Mouse (Mus musculus): ENCODE data around the gene Atxn7l1. TPM values are rescaled to one million over a fixed set of nuclear protein-coding genes. Genes with fewer than 3 reads are reported as not detected.

Gene Atxn7l1
- polyA plus RNA-seq, 1 experiment from 2014 or later = 21.3 TPM

DNA sequence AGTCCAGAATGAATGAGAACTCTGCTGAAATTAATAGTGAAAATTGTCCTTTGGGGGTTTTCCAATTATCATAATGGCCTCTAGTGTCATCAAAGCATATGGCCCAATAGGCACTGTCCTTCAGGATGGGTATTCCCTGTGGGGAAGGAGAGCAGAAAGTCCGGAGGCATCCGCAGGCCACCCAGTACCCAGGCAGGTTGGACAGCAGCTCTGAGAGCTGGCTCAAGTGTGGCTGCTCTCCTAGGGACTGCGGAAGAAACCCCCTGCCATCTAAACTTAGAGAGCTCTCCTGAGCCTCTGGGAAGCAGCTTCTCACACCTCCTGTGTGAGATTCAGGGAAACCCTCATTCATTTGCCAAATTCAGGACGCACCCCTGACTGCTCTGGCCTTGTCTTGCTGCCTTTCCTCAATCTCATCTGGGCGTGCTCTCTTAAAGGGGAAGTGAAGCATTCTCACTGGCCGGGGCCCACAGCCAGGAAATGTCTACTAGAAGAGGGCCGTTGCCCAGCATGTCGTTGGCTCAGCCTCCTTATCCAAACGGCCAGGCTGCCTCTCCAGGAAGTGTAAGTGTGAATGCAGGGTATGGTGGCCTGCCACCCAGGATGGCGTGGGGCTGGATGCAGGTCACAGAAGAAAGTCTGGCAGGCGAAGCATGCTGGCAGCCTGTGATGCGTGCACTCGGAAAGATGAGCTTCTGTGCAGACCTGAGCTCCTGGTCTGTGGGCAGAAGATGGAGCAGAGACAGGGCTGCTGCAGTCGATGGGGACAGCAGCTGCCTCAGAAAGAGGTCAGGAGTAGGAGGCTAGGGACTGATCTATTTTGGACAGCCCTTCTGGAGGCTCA, 166.6 kb downstream of the Atxn7l1 start:
- H3K27ac ChIP-seq (ENCODE audit: low read depth, low read length) = no peak overlapping the region
- no peak overlapping the region for H3K9ac ChIP-seq (ENCODE audit: low read length)
- H3K4me2 ChIP-seq (ENCODE audit: low read depth) = no peak overlapping the region
- no peaks in the 10 kb centered on the region for H3K27me3 ChIP-seq (ENCODE audit: control insufficient read depth, insufficient read depth, low read length)
- H3K4me1 ChIP-seq (ENCODE audit: control insufficient read depth, insufficient read depth, low read length) = no peaks in the 10 kb centered on the region; the same call in 1 of the 2 replicates
- 27% methylated on average over 14 of the region's 14 CpGs for WGBS
- ATAC-seq (ENCODE audit: insufficient read depth, low FRiP score, low TSS enrichment) (no peak), DNase-seq (ENCODE audit: low spot score) (peak; percentile 40)
- H3K9me3 ChIP-seq (ENCODE audit: control insufficient read depth, low read length) = no peaks in the 10 kb centered on the region
- no peak overlapping the region for H3K4me3 ChIP-seq (ENCODE audit: low read depth, low read length)
- no peaks in the 10 kb centered on the region for H3K36me3 ChIP-seq (ENCODE audit: control insufficient read depth, insufficient read depth, low read length)

DNA sequence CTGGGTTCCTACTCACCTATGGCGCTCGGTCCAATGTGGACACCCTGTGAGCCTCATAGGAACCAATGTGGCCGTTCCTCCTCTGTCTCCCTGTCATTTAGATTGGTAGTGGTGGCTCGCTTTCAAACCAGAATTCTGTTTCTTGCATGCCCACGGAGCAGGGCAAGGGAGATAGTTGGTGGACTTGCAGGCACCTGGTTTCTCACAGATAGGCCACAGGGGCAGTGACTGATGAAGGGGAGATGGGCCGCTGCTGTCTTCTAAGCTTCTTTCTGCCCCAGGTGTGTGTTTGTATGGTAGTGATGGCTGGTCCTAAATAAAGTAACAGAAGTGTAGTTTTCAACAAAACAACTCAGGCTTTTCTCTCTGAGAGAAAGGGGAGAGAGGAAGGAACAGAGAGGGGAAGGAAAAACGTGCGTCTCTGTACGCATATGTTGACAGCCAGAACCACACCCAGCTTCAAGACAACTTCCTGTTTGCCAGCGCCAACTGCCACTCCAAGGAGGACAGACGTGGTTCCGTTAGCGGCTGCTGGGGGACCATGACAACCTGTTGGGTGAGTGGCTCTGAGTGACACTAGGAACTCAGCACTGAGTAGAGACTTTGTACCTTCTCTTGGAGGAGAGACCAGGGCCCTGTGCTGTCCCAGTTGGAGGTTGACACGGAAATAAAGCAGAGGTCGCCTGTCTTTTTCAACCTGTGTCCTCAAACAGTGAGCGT, 167.6 kb downstream of the Atxn7l1 start:
- ATAC-seq (ENCODE audit: insufficient read depth, low FRiP score, low TSS enrichment) (no peak), DNase-seq (ENCODE audit: low spot score) (no peak)
- H3K9ac ChIP-seq (ENCODE audit: low read length) = no peak overlapping the region
- H3K27me3 ChIP-seq (ENCODE audit: control insufficient read depth, insufficient read depth, low read length) = no peaks in the 10 kb centered on the region
- H3K4me3 ChIP-seq (ENCODE audit: low read depth, low read length) = no peak overlapping the region
- no peaks in the 10 kb centered on the region for H3K36me3 ChIP-seq (ENCODE audit: control insufficient read depth, insufficient read depth, low read length)
- no peaks in the 10 kb centered on the region for H3K9me3 ChIP-seq (ENCODE audit: control insufficient read depth, low read length)
- WGBS = 83% methylated on average over 16 of the region's 16 CpGs
- H3K4me2 ChIP-seq (ENCODE audit: low read depth) = no peak overlapping the region
- H3K27ac ChIP-seq (ENCODE audit: low read depth, low read length) = no peak overlapping the region
- no peaks in the 10 kb centered on the region; the same call in 1 of the 2 replicates for H3K4me1 ChIP-seq (ENCODE audit: control insufficient read depth, insufficient read depth, low read length)

DNA sequence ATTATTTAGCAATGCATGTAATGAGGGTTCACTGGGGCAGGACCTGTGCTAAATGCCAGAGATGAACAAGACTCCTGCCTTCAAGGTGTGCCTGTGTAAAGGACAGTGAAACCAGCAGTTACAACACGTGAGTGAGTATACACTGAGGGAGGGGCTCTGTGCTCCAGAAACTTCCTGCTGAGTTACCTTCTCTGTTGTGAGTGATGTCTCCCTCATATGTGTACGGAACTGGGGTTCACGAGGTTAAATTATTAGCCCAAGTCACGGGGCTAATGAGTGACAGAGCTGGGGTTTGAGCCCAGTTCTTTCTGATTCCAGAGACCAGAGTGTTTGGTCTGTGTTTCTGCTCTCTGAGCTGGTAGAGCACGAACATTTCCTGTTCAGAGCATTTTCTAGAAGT, 168.3 kb downstream of the Atxn7l1 start:
- ATAC-seq (ENCODE audit: insufficient read depth, low FRiP score, low TSS enrichment) = no peak
- H3K9ac ChIP-seq (ENCODE audit: low read length) = no peak overlapping the region
- H3K9me3 ChIP-seq (ENCODE audit: control insufficient read depth, low read length) = no peaks in the 10 kb centered on the region
- no peak overlapping the region for H3K27ac ChIP-seq (ENCODE audit: low read depth, low read length)
- 75% methylated on average over 5 of the region's 5 CpGs for WGBS
- H3K4me2 ChIP-seq (ENCODE audit: low read depth) = no peak overlapping the region
- no peak overlapping the region for H3K4me3 ChIP-seq (ENCODE audit: low read depth, low read length)
- no peaks in the 10 kb centered on the region for H3K36me3 ChIP-seq (ENCODE audit: control insufficient read depth, insufficient read depth, low read length)
- H3K4me1 ChIP-seq (ENCODE audit: control insufficient read depth, insufficient read depth, low read length) = no peaks in the 10 kb centered on the region; the same call in 1 of the 2 replicates
- H3K27me3 ChIP-seq (ENCODE audit: control insufficient read depth, insufficient read depth, low read length) = no peaks in the 10 kb centered on the region
- DNase-seq (ENCODE audit: low spot score) = no peak

DNA sequence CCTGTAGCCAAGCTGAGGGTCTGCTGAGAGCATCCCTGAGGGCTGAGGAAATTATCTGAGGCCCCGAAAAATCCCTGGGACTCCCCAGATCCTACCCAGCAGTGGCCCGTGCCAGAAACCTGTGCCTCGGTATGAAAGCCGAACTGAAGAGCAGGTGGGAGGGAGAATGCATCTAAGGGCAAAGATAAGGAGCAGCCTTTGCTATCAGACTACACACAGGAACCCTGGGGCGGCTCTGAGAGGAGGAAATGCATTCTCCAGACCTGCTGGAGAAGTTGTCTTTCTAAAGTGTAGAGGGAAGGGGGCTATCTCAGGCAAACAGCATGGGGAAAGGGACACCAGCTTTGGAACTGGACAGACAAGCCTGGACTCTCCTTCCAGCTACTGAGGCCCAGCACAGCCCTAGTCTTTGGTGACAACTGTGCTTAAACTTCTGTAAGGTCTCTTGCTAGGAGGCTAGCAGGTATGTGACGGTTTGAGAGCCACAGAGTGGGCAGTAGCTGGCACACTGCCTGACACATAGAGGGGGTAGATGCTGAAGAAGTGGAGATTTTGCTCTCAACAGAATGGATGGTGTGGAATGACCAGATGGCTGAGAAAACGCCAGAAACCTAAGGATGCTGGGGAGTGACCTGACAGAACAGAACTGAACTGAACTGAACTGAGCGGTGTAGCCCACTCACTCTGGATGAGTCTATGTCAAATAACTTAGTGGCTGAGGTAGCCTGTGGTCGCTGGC, 170.5 kb downstream of the Atxn7l1 start:
- 85% methylated on average over 9 of the region's 9 CpGs for WGBS
- no peak for ATAC-seq (ENCODE audit: insufficient read depth, low FRiP score, low TSS enrichment)
- no peaks in the 10 kb centered on the region for H3K27me3 ChIP-seq (ENCODE audit: control insufficient read depth, insufficient read depth, low read length)
- no peak overlapping the region for H3K4me2 ChIP-seq (ENCODE audit: low read depth)
- H3K4me1 ChIP-seq (ENCODE audit: control insufficient read depth, insufficient read depth, low read length) = no peaks in the 10 kb centered on the region; the same call in 1 of the 2 replicates
- no peak overlapping the region for H3K9ac ChIP-seq (ENCODE audit: low read length)
- no peak for DNase-seq (ENCODE audit: low spot score)
- H3K4me3 ChIP-seq (ENCODE audit: low read depth, low read length) = no peak overlapping the region
- H3K36me3 ChIP-seq (ENCODE audit: control insufficient read depth, insufficient read depth, low read length) = no peaks in the 10 kb centered on the region
- no peaks in the 10 kb centered on the region for H3K9me3 ChIP-seq (ENCODE audit: control insufficient read depth, low read length)
- no peak overlapping the region for H3K27ac ChIP-seq (ENCODE audit: low read depth, low read length)

DNA sequence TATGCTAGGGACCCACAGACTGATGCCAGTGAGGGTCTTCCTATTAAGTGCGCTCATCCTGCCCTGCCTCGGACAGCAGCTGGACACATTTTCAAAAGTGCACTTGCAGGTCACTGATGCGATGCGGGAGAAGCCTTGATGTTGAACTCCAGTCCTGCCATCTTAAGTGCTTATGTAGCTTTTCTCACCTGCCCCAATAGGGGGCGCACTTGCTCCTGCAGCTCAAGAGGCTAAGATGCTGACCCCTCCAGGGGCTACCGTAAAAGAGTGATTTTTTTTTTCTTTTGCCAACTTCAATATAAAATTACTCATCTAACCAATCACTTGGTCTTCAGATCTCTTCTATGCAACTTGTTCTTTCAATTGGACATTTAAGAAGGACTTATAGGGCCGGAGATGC, 175.1 kb downstream of the Atxn7l1 start:
- Histone ChIP-seq H3K9ac (ENCODE audit: low read length) (no peak overlapping the region), H3K27ac (ENCODE audit: low read depth, low read length) (no peak overlapping the region), H3K4me2 (ENCODE audit: low read depth) (no peak overlapping the region), H3K27me3 (ENCODE audit: control insufficient read depth, insufficient read depth, low read length) (no peaks in the 10 kb centered on the region), H3K9me3 (ENCODE audit: control insufficient read depth, low read length) (no peaks in the 10 kb centered on the region), H3K4me1 (ENCODE audit: control insufficient read depth, insufficient read depth, low read length) (no peaks in the 10 kb centered on the region), H3K4me3 (ENCODE audit: low read depth, low read length) (no peak overlapping the region), H3K36me3 (ENCODE audit: control insufficient read depth, insufficient read depth, low read length) (no peaks in the 10 kb centered on the region; the same call in 1 of the 2 replicates)
- 76% methylated on average over 7 of the region's 7 CpGs for whole genome bisulfite sequencing
- ATAC-seq (ENCODE audit: insufficient read depth, low FRiP score, low TSS enrichment) (no peak), DNase-seq (ENCODE audit: low spot score) (no peak)

DNA sequence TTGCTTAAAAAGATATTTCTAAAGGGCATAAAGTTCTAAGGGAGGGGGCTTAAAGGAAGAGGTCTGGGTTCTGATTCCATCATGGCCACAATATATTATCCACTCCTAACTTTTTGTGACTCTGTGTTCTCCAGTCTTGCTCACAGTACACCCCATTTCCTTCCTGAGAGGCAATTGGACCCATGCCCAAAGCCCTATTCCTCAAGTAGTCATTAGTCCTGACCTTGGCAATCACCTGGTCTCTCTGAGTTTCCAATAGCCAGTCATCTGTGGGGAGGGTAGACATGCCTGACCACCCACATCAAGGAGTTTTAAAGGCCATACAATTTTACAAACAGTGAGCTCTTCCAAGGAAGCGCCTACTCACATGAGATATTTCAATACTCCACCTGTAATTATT, 176.3 kb downstream of the Atxn7l1 start:
- H3K4me3 ChIP-seq (ENCODE audit: low read depth, low read length) = no peak overlapping the region
- no peak overlapping the region for H3K4me2 ChIP-seq (ENCODE audit: low read depth)
- ATAC-seq (ENCODE audit: insufficient read depth, low FRiP score, low TSS enrichment) (no peak), DNase-seq (ENCODE audit: low spot score) (no peak)
- no peaks in the 10 kb centered on the region for H3K27me3 ChIP-seq (ENCODE audit: control insufficient read depth, insufficient read depth, low read length)
- H3K9me3 ChIP-seq (ENCODE audit: control insufficient read depth, low read length) = no peaks in the 10 kb centered on the region
- WGBS = 92% methylated on average over 1 of the region's 1 CpGs
- H3K36me3 ChIP-seq (ENCODE audit: control insufficient read depth, insufficient read depth, low read length) = no peaks in the 10 kb centered on the region; the same call in 1 of the 2 replicates
- H3K4me1 ChIP-seq (ENCODE audit: control insufficient read depth, insufficient read depth, low read length) = no peaks in the 10 kb centered on the region
- no peak overlapping the region for H3K9ac ChIP-seq (ENCODE audit: low read length)
- H3K27ac ChIP-seq (ENCODE audit: low read depth, low read length) = no peak overlapping the region

DNA sequence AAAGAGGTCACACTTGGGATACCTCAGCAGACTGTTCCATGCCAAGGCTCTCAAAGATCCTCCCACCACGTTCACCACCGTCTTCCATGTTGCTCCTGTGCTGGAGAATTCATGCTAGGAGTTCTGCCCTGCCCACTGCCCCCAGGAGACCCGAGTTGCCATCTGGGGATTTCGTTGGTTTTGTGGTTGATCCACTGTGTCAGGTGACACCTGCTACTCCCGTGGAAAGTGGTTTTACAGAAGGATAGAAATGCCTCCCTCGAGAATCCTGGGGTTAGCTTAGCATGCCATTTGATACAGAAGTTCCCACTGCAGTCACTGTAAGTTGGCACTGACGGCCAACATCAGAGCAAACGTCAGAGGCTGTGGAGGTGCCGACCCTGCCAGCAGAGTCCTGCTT, 177.9 kb downstream of the Atxn7l1 start:
- no peak overlapping the region for H3K4me2 ChIP-seq (ENCODE audit: low read depth)
- 79% methylated on average over 9 of the region's 9 CpGs for WGBS
- no peaks in the 10 kb centered on the region for H3K27me3 ChIP-seq (ENCODE audit: control insufficient read depth, insufficient read depth, low read length)
- H3K36me3 ChIP-seq (ENCODE audit: control insufficient read depth, insufficient read depth, low read length) = no peaks in the 10 kb centered on the region; the same call in 1 of the 2 replicates
- no peak overlapping the region for H3K9ac ChIP-seq (ENCODE audit: low read length)
- DNase-seq (ENCODE audit: low spot score) (no peak), ATAC-seq (ENCODE audit: insufficient read depth, low FRiP score, low TSS enrichment) (no peak)
- H3K4me1 ChIP-seq (ENCODE audit: control insufficient read depth, insufficient read depth, low read length) = no peaks in the 10 kb centered on the region
- no peak overlapping the region for H3K4me3 ChIP-seq (ENCODE audit: low read depth, low read length)
- H3K27ac ChIP-seq (ENCODE audit: low read depth, low read length) = no peak overlapping the region
- H3K9me3 ChIP-seq (ENCODE audit: control insufficient read depth, low read length) = no peaks in the 10 kb centered on the region

DNA sequence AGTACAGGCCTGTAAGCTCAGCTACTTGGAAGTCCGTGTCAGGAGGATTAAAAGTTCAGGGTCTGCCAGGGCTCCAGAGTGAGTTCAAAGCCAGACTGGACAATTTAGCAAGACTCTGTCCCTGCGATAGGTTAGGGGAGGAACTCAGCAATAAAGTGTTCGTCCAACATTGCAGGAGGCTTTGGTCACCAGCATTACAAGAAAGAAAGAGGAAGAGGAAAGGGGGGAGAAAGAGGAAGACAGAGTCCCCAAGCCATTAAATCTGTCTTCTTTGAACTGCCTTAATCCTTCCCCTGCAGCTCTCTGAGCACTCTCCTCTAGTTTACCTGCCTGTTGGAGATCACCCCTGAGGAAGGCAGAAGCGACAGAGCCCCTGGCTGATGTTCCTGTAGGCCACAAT, 184.6 kb downstream of the Atxn7l1 start:
- Histone ChIP-seq H3K9me3 (ENCODE audit: control insufficient read depth, low read length) (no peaks in the 10 kb centered on the region), H3K27ac (ENCODE audit: low read depth, low read length) (no peak overlapping the region), H3K4me3 (ENCODE audit: low read depth, low read length) (no peak overlapping the region), H3K4me2 (ENCODE audit: low read depth) (no peak overlapping the region), H3K27me3 (ENCODE audit: control insufficient read depth, insufficient read depth, low read length) (no peaks in the 10 kb centered on the region), H3K36me3 (ENCODE audit: control insufficient read depth, insufficient read depth, low read length) (no peaks in the 10 kb centered on the region; the same call in 1 of the 2 replicates), H3K4me1 (ENCODE audit: control insufficient read depth, insufficient read depth, low read length) (no peaks in the 10 kb centered on the region), H3K9ac (ENCODE audit: low read length) (no peak overlapping the region)
- no peak for DNase-seq (ENCODE audit: low spot score)
- no peak for ATAC-seq (ENCODE audit: insufficient read depth, low FRiP score, low TSS enrichment)
- 63% methylated on average over 4 of the region's 4 CpGs for WGBS

Measured in neural tube, embryonic 11.5 days (tissue).